Mouse (Mus musculus) layer of hippocampus, postnatal 14 days (tissue): ENCODE measurements around the gene Etv3. TPM values are rescaled to one million over a fixed set of nuclear protein-coding genes. Genes with fewer than 3 reads are reported as not detected.
"Not testable (repeated sequence)": the region's sequence is repeated elsewhere in the genome, so short reads cannot be mapped to it uniquely, and the experiment has no call there.

Source experiments
- DNase-seq, 2 experiments: peaks; one replicate each; pipeline ENCODE4 v3.0.0; 2021 to 2022; ENCODE audit warnings: low spot score in 2 of 2, mixed read lengths in 1 of 2
- long read RNA-seq, 2 experiments: library from polyadenylated mRNA; stranded (forward); transcript quantifications; one replicate each; pipeline ENCODE4 v2.0.0; 2021
- total RNA-seq, 2 experiments: library from RNA; stranded (reverse); gene quantifications; 2 replicates each; pipeline ENCODE4 v1.2.3; 2021

Gene Etv3
- 10 to 100 TPM; 18.0 to 18.2 TPM for total RNA-seq
- long read RNA-seq, experiment 1, partial matches to known transcripts = 0 of 3 reads
- long read RNA-seq, experiment 1, other reads (novel, unspliced or antisense) = 3 of 3 reads
- long read RNA-seq, experiment 2, full-length matches to known transcripts = 3 of 6 reads
- long read RNA-seq, experiment 2, partial matches to known transcripts = 1 of 6 reads
- long read RNA-seq, experiment 2, other reads (novel, unspliced or antisense) = 2 of 6 reads

- DNase-seq = peak; percentile 88 to 90
Measured at GRCm38 (mm10) chr3:87525043-87525836, at the start of gene Etv3. Etv3 (plus strand) TSS chr3:87525407.

- not testable (repeated sequence) for DNase-seq
Measured at GRCm38 (mm10) chr3:87477948-87478347, 47.3 kb upstream of the Etv3 start.

GRCm38 (mm10) chr3:87478596-87478995 lies 46.6 kb upstream of the Etv3 start:
- DNase-seq = not testable (repeated sequence)

GRCm38 (mm10) chr3:87479230-87479629 lies 46.0 kb upstream of the Etv3 start:
- DNase-seq = not testable (repeated sequence)

- DNase-seq = no peak
Measured at GRCm38 (mm10) chr3:87487392-87487791, 37.8 kb upstream of the Etv3 start.

GRCm38 (mm10) chr3:87487911-87488310 lies 37.3 kb upstream of the Etv3 start:
- DNase-seq = no peak

GRCm38 (mm10) chr3:87498266-87498665 lies 26.9 kb upstream of the Etv3 start:
- no peak for DNase-seq

GRCm38 (mm10) chr3:87499072-87499471 lies 26.1 kb upstream of the Etv3 start:
- DNase-seq = peak; percentile 79 to 84

- DNase-seq = no peak
Measured at GRCm38 (mm10) chr3:87500088-87501055, 24.8 kb upstream of the Etv3 start.

GRCm38 (mm10) chr3:87501151-87501550 lies 24.1 kb upstream of the Etv3 start:
- no peak for DNase-seq

- no peak for DNase-seq
Measured at GRCm38 (mm10) chr3:87502771-87503170, 22.4 kb upstream of the Etv3 start.

GRCm38 (mm10) chr3:87504330-87504729 lies 20.9 kb upstream of the Etv3 start:
- peak; percentile 34 to 64 for DNase-seq

GRCm38 (mm10) chr3:87504749-87505425 lies 20.3 kb upstream of the Etv3 start:
- no peak for DNase-seq

- no peak for DNase-seq
Measured at GRCm38 (mm10) chr3:87506456-87507416, 18.5 kb upstream of the Etv3 start.

- peak; percentile 74 to 86 for DNase-seq
Measured at GRCm38 (mm10) chr3:87508205-87508901, 16.9 kb upstream of the Etv3 start.

- DNase-seq = no peak
Measured at GRCm38 (mm10) chr3:87509061-87509460, 16.1 kb upstream of the Etv3 start.

- no peak for DNase-seq
Measured at GRCm38 (mm10) chr3:87510832-87511231, 14.4 kb upstream of the Etv3 start.

- DNase-seq = no peak
Measured at GRCm38 (mm10) chr3:87511971-87512765, 13.0 kb upstream of the Etv3 start.
